Mouse (Mus musculus) erythroid progenitor cell, adult 5-6 weeks (primary cell): ENCODE results near the gene Ccsap. TPM values are rescaled to one million over a fixed set of nuclear protein-coding genes. Genes with fewer than 3 reads are reported as not detected.

ENCODE experiments used
- ATAC-seq: replicated peaks from 2 replicates; pipeline ENCODE4 v1.8.0; 2016; ENCODE audit warnings: moderate number of reproducible peaks, mild to moderate bottlenecking, moderate TSS enrichment, inconsistent platforms; ENCODE audit not compliant: poor library complexity, low FRiP score, severe bottlenecking
- total RNA-seq, 2 experiments: library from RNA; stranded (forward) in 1 of 2; stranded (reverse) in 1 of 2; fragments of 150-400 nt in 1 of 2; fragments of 186-747, 209-891 nt in 1 of 2; gene quantifications; 2 replicates each; pipeline versions ENCODE4 v1.2.3 to v1.2.4; 2015 to 2017; ENCODE audit warnings: low replicate concordance in 2 of 2

Ccsap gene
- total RNA-seq, 2 experiments from 2014 or later: 31.4 to 35.5 TPM

DNA sequence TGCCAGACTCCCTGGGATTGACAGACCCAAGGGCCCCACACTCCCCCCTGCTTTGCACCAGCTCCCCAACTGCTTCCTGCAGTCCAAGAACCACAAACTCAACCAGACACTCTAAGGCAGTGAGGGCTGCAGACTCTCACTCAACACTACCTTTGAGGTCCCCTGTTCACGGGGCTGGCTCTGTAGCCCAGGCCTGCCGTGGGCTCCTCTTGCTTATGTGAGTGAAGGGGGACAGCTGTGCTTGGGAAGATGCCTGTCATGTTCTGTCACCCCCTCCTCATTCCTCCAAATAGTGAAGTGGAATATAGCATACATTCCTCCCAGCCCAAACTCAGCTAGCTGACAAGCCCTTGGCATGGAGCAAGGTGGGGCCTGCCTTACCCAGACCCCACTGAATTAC is 22.4 kb upstream of the Ccsap start:
- no peak for ATAC-seq

GRCm38 (mm10) chr8:123880821-123881350 is 20.9 kb upstream of the Ccsap start:
- ATAC-seq: no peak

GRCm38 (mm10) chr8:123880271-123880670 is 20.3 kb upstream of the Ccsap start:
- no peak for ATAC-seq

GRCm38 (mm10) chr8:123877865-123878264 is 17.9 kb upstream of the Ccsap start:
- no peak for ATAC-seq

DNA sequence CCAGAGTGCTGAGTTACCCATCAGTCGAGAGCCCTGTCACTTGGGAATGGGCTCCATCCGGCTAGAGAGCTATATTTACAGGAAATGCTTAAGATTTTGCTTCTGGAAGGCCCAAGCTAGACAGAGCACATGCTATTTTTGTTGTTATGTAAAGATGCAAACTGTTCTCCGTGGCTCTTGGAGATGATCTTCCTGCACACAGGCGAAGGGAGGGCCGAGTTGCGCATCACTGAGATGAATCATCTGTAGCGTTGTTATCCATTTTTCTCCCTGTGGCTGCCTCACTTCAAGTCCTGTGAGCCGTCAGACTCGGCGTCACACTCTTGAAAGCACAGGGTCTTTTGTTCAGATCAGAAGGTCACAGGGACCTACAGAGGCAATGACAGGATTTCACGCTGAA is 14.3 kb upstream of the Ccsap start:
- no peak for ATAC-seq

DNA sequence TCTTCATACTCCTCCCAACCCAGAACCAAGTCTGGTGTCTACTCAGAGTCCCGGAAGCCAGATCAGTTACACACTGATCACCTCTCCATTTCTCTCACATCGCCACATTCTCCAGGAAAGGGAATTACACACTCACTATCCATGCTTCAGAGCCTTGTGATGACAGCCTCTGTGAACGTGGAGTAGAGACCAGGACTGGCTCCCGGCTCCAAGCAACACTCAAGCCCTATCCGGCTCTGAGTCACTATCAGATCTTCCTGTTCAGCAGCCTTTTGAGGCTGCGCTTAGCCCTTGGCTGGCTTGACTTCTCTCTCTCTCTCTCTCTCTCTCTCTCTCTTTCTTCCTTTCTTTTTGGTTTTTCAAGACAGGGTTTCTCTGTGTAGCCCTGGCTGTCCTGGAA is 13.4 kb upstream of the Ccsap start:
- ATAC-seq: no peak

GRCm38 (mm10) chr8:123872048-123872447 is 12.0 kb upstream of the Ccsap start:
- ATAC-seq: no peak

DNA sequence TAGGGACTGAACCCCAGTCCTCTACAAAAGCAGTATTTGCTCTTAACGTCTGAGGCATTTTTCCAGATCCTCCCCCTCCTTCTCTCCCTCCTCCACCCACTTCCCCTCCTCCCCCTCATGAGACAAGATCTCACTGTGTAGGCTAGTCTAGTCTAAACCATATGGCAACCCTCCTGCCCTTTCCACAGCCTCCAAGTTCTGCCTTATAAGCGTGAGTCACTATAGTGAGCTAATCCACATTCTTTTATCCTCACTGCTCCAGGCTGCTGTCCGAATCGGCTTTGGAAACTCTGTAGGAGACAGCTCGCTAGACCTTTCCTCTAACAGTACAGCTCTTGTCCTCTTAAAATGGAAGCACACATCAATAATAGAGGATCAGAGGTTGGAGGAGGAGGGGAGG is 7.0 kb upstream of the Ccsap start:
- no peak for ATAC-seq

- no peak for ATAC-seq
Observed at GRCm38 (mm10) chr8:123865786-123866185, 5.8 kb upstream of the Ccsap start.

DNA sequence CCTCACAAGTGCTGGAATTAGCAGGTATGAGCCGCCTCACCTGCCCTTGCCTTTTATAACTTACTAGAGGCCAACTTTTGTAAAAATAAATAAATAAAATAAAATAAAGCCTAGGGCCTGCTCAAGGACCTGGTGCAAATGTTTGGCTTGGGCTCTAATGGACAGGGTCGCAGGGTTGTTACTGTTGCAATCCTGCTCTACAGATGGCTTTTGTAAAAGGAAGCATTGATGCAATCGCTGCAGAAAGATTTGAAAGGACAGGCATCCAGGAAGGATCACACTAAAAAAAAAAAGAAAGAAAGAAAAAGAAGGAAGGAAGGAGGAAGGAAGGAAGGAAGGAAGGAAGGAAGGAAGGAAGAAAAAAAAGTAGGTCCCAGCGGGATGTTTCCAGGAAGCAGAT is 377 bp upstream of the Ccsap start:
- no peak for ATAC-seq

- ATAC-seq: peak; percentile 94
Observed at GRCm38 (mm10) chr8:123858941-123859647, 915 bp downstream of the Ccsap start.

- peak; percentile 37 for ATAC-seq
Observed at GRCm38 (mm10) chr8:123858574-123858940, 1.5 kb downstream of the Ccsap start.

DNA sequence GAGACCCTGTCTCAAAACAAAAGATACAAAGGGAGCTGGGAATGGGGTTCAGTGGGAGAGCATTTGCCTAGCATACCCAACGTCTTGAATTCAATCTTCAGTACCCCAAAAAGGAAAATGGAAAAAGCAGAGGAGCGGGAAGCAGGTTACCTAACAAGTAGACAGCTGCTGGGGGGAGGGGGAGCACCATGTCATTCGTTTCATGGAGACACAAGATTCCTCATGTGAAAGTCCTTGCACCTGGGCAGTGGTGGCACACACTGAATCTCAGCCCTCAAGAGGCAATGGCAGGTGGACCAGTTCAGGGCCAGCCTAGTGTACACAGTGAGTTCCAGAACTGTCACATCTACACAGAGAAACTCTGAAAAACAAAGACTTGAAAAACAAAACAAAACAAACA is 2.6 kb downstream of the Ccsap start:
- ATAC-seq: no peak

GRCm38 (mm10) chr8:123854733-123855475 is 5.1 kb downstream of the Ccsap start:
- no peak for ATAC-seq

GRCm38 (mm10) chr8:123854252-123854651 is 5.8 kb downstream of the Ccsap start:
- no peak for ATAC-seq

DNA sequence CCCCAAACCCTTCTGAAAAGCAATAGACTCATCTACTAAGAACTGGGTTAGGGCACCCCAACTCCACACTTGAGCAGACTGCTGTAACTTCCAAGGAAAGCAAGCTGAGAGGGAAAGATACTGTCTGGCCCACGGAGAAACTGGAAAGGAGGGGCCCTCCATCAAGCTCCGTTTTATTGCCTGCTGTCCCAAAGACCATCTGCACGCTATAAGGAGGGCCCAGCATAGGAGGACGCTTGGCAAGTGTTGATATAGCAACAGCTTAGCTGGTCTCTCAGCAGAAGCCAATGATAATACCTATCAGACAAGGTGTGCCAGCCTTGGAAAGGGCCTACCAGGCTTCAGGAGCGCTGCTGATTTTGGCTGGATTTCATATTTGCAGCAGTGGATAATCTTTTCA is 8.4 kb downstream of the Ccsap start:
- no peak for ATAC-seq

DNA sequence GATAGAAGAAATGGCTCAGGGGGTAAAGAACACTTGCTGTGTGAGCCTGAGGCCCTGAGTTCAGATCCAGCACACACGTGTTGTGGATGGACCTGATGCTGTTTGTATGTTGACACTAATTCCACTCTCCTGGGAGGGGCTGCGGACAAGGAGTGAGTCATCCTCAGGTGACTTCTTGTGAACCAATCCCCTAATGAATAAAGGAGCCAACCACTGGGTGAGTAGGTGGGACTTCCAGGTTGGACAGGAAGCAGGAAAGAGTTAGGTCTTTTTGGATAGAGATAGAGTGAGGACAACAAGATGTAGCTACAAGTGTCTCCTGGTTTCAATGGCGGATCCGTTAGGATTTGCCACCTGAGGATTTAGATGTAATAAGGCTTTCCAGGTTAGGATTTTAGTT is 10.7 kb downstream of the Ccsap start:
- no peak for ATAC-seq

DNA sequence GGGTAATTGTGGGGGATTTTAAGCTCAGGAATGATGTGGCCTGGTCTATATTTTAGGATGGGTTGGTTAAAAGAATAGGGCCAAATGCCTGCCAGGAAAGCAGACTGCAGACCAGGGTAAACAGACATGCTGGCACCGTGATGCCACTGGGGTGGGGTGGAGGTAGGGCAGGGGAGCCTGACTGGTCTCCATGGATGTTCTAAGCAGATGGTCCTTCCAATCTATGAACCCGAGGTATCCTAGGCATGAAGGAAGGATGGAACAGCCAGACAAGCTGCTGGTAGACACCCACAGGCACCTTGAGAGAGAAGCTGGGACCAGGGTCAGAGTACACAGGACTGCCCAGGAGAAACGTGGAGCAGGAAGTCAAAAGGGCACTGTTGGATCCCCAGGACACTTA is 12.5 kb downstream of the Ccsap start:
- no peak for ATAC-seq

- no peak for ATAC-seq
Observed at GRCm38 (mm10) chr8:123846509-123846908, 13.5 kb downstream of the Ccsap start.

DNA sequence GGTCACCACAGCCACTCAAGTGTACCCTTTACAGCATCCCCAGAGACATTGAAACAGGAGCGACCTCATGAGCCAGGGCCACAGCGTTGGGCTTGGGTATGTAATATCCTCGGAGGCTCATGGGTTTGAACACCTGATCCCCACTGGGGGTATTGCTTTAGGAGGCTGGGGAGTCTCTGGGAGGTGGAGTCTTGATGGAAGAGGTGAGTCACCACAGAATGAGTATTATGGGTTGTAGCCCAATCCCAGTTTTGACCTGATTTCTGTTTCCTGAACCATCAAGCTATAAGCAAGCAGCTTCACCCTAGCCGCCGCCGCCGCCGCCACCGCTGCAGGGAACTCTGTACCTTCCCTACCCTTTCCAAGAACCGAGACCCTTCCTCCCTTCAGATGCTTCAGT is 14.0 kb downstream of the Ccsap start:
- ATAC-seq: no peak

- no peak for ATAC-seq
Observed at GRCm38 (mm10) chr8:123845114-123845513, 14.9 kb downstream of the Ccsap start.
